Mouse (Mus musculus): ENCODE results near the gene Chchd3.

DNA sequence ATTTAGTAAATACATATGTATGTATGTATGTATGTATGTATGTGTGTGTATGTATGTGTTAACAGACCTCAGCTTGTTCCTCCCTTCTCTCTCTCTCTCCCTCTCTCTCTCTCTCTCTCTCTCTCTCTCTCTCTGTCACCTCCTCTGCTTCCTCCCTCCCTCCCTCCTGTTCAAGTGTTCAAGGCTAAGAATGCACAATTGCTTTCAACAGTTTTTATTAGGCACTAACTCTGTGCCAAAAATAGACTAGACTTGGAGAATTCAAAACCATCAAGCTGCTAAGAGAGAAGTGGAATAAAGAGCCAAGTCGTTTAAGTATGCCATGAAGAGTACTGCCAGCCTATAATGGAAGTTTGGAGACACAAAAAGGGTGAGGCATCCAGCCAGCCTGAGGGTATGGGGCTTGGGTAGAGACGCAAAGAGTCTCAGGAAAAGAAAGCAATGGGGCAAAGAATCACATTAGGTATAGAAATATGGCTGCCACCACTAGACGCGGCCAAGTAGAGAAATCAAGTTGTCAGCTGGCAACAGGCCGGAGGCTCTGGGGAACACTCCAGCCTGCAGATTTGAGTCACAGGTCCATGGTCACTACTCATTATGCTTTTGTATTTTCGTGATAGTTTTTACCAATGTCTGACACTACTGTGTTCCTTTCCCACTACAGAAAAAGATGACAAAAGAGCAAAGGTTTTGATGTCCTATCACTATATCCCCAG is 10.2 kb downstream of the Chchd3 start:
- TF ChIP-seq CTCF (IDR thresholded peaks at IDR 0.05; ENCODE audit: insufficient read depth, low read depth, low read length) (no peak), POLR2A (IDR thresholded peaks at IDR 0.05; ENCODE audit: insufficient read depth, low read depth, low read length) (no peak)
